Comparison of ENCODE assay signal across 18 mouse cellular contexts in the genomic region with DNA sequence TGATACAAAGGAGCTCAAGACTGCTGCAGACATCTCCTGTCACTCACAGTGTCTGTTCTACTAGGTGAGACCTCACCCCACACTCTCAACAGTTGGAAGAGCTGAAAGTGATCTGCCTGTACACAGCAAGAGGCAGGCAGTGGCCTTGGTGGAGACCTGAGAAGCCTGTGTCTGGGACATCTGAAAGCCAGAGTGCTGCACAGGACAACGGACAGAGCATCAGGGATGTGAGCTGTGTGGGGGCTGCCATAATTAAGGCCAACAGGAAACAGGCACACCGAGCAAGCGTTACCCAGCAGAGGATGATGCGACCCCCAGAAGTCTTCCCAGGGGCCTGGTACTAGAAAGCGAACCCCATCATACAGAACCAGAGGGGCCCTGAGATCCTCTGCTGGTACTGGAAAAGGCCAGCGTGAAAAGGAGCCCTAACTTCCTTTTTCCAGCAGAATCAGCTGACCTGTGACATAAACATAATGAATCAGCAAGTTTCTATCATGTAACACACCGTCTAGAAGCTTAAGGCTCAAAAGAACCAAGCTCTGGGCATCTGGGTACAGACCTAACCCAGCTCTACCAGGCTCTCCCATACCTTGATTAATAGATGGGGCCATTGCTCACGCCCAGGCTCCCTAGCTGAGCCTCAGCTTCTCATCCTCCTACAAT.
DNase-seq lines count a peak whose midpoint lies in the region; ATAC-seq lines count a peak whose summit lies in the region.
"Had no signal": no experiment of that assay in that cellular context is flagged by ENCODE, and none has a peak within 500 bp of the region (broad histone marks: within the 10 kb centered on the region; RNA-seq: fewer than 3 reads in every experiment).

No protein-coding gene starts in this region.

- intact Hi-C loops in heart, postnatal 25 days (cut with DNase I) = no loop called here

- H3K4me3 ChIP-seq in midbrain, embryonic 15.5 days = no peak overlapping the region
- H3K4me3 ChIP-seq: embryonic facial prominence, embryonic 12.5 days; heart, embryonic 13.5 days had no signal

- peaks cover 40% of the 10 kb centered on the region for H3K4me1 ChIP-seq in midbrain, embryonic 15.5 days
- H3K4me1 ChIP-seq: embryonic facial prominence, embryonic 12.5 days; heart, embryonic 13.5 days had no signal

- no peaks in the 10 kb centered on the region for H3K27me3 ChIP-seq in midbrain, embryonic 15.5 days (replicated peaks)
- H3K27me3 ChIP-seq: embryonic facial prominence, embryonic 12.5 days; heart, embryonic 13.5 days had no signal

- peak; percentile 60 for ATAC-seq in common myeloid progenitor, adult 5-6 weeks (replicated peaks; ENCODE audit: low read depth, poor library complexity, severe bottlenecking)
- no peak for ATAC-seq in midbrain, embryonic 15.5 days (replicated peaks)
- ATAC-seq: forebrain, embryonic 16.5 days; hindbrain, postnatal 0 days had no signal

- no peak overlapping the region for H3K4me2 ChIP-seq in midbrain, embryonic 15.5 days
- H3K4me2 ChIP-seq: embryonic facial prominence, embryonic 12.5 days; heart, embryonic 13.5 days; lung, embryonic 14.5 days had no signal

- 79% methylated on average over 8 of the region's 8 CpGs for WGBS in midbrain, embryonic 15.5 days

- H3K36me3 ChIP-seq in midbrain, embryonic 15.5 days (replicated peaks) = no peaks in the 10 kb centered on the region
- H3K36me3 ChIP-seq: embryonic facial prominence, embryonic 12.5 days; heart, embryonic 13.5 days had no signal

- H3K9ac ChIP-seq in midbrain, embryonic 15.5 days = no peak overlapping the region
- H3K9ac ChIP-seq: embryonic facial prominence, embryonic 12.5 days; heart, embryonic 13.5 days; lung, embryonic 14.5 days had no signal

- peak; percentile 91 for DNase-seq in heart, adult 11 months
- DNase-seq in heart, postnatal 25 days (ENCODE audit: low spot score) = no peak
- DNase-seq in 416B (ENCODE audit: low read depth) = peak; percentile 41
- no peak for DNase-seq in Muller cell, postnatal 12 days (ENCODE audit: inconsistent ontology term)
- DNase-seq in layer of hippocampus, adult 9-10 months (ENCODE audit: low spot score) = no peak
- no peak for DNase-seq in gastrocnemius, adult 18-20 months (ENCODE audit: low spot score)
- DNase-seq: heart, postnatal 4 days; kidney, adult 11 months; kidney, postnatal 14 days; layer of hippocampus, adult 9-11 months; lung, embryonic 14.5 days; thymus, postnatal 25 days had no signal

- H3K27ac ChIP-seq in midbrain, embryonic 15.5 days = peak overlapping the region; percentile 70
- H3K27ac ChIP-seq: embryonic facial prominence, embryonic 12.5 days; heart, embryonic 13.5 days; hindbrain, postnatal 0 days had no signal

- no peaks in the 10 kb centered on the region for H3K9me3 ChIP-seq in midbrain, embryonic 15.5 days
- H3K9me3 ChIP-seq: embryonic facial prominence, embryonic 12.5 days; heart, embryonic 13.5 days had no signal

Comparison
In these comparisons a context has a peak if more than half of its experiments do, and no peak if none do; other contexts are left out.
1. DNase-seq: peak in heart, adult 11 months (single experiment) and 416B (single experiment); none in heart, postnatal 25 days (single experiment), Muller cell, postnatal 12 days (single experiment), layer of hippocampus, adult 9-10 months (single experiment) and gastrocnemius, adult 18-20 months (single experiment).